Mouse (Mus musculus): ENCODE measurements around the gene Sh3glb2. TPM values are rescaled to one million over a fixed set of nuclear protein-coding genes. Genes with fewer than 3 reads are reported as not detected.

Gene Sh3glb2
- polyA plus RNA-seq, 1 experiment: 265 TPM

DNA sequence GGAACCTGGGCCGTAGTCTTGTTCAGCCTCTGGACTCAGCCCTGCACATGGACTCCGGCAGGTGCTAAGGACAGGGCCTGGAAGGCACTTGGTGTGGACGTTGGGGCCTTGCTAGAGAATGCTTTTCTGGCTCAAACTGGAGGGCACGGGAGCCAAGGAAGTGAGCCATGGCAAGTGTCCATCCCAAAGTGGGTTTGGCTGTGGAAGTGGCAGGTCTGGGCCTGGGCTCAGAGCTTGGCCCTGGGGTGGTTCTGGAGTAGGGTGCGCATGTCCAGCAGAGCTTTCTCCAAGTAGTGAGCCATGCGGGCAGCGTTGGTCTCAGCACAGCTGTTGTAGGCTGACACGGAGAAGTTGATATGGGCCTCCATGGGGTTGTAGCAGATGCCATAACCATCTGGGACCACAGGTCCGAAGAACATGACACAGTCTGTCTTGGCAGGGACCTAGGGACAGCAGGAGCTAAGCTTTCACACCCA lies 43.3 kb upstream of the Sh3glb2 start:
- no peak overlapping the region for H3K4me3 ChIP-seq (ENCODE audit: control insufficient read depth, insufficient read depth, low read length)
- H3K27me3 ChIP-seq (ENCODE audit: control insufficient read depth, insufficient read depth, low read length): no peaks in the 10 kb centered on the region
- no peak overlapping the region for H3K27ac ChIP-seq (ENCODE audit: control insufficient read depth, insufficient read depth, low read length)
- H3K36me3 ChIP-seq (ENCODE audit: control insufficient read depth, insufficient read depth, low read length): peaks cover 8% of the 10 kb centered on the region; the same call in 1 of the 2 replicates
- no peaks in the 10 kb centered on the region; the same call in 1 of the 2 replicates for H3K4me1 ChIP-seq (replicated peaks; ENCODE audit: control insufficient read depth, insufficient read depth, low read length)
- WGBS: 95% methylated on average over 9 of the region's 9 CpGs
- DNase-seq: no peak
- TF ChIP-seq POLR2A (IDR thresholded peaks at IDR 0.05; ENCODE audit: control insufficient read depth, extremely low read depth, insufficient read depth, low read length, poor library complexity) (no peak), CTCF (IDR thresholded peaks at IDR 0.05; ENCODE audit: borderline replicate concordance, control insufficient read depth, extremely low read depth, insufficient read depth, low read length, poor library complexity) (no peak)

DNA sequence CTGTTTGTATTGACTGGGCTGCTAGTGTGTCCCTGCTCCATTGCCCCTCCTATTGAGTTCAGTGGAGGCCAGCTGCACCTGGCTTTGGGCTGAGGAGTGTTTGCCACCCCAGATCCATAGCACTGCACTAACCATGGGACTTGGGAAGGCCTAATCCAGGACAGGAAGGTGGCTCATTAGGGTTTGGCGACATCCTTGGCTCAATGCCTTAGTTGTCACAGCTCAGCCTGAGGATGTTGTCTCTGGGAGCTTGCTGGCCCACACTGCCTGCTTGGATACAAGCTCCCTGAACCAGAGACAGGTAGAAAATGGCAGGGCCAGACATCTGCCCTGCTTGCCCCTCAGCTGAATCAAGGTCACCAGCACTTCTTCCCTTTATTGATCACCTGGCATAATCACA lies 42.4 kb upstream of the Sh3glb2 start:
- TF ChIP-seq CTCF (IDR thresholded peaks at IDR 0.05; ENCODE audit: borderline replicate concordance, control insufficient read depth, extremely low read depth, insufficient read depth, low read length, poor library complexity) (no peak), POLR2A (IDR thresholded peaks at IDR 0.05; ENCODE audit: control insufficient read depth, extremely low read depth, insufficient read depth, low read length, poor library complexity) (no peak)
- Histone ChIP-seq H3K27me3 (ENCODE audit: control insufficient read depth, insufficient read depth, low read length) (no peaks in the 10 kb centered on the region), H3K27ac (ENCODE audit: control insufficient read depth, insufficient read depth, low read length) (no peak overlapping the region), H3K36me3 (ENCODE audit: control insufficient read depth, insufficient read depth, low read length) (peaks cover 8% of the 10 kb centered on the region; the same call in 1 of the 2 replicates), H3K4me3 (ENCODE audit: control insufficient read depth, insufficient read depth, low read length) (no peak overlapping the region), H3K4me1 (replicated peaks; ENCODE audit: control insufficient read depth, insufficient read depth, low read length) (no peaks in the 10 kb centered on the region; the same call in 1 of the 2 replicates)
- 96% methylated on average over 1 of the region's 1 CpGs for WGBS
- no peak for DNase-seq

DNA sequence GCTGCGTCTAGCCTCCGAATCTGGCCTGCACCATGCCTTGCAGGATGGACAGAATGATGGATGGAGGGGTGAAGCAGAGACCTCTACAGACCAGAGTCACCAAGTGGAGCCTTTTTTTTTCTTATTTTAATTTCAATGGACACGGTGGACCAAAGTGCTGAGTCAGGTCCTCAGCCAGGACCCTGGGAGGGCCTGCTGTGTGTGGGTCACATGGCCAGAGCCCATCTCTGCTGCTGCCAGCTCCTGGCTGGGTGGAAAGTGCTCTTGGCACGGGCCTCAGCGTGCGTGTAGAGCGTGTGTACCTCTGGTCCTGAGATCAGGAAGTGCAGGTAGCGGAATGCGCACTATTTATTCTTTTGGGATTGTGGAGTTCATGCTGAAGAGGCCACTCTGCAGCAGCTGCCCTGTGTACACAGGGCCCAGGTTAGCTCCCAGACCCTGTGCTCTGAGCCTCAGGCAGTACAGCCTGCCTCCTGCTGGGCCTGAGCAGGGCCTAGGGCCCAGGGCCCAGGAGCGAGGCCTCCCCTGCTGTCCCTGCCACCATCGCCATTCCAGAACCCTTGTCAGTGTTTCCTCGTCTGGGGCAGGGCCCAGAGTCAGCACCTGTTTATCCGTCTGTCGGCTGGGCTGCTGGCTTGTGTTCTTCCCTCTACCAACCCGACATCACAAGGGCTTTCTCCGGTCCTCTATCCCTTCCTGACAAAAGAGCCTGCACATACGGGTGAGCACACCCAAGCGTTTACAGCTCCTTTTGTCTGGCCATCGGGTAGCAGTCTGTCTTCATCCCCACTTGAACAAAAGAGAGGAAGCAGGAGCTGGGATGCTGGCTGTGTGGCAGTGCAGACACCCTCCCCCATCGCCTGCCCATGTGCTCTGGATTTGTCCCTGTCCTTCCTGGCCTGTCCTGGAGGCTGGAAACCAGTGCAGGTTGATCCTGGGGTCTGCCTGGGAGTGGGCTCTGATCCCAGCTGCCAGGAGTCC lies 40.3 kb upstream of the Sh3glb2 start:
- H3K27ac ChIP-seq (ENCODE audit: control insufficient read depth, insufficient read depth, low read length): no peak overlapping the region
- 97% methylated on average over 20 of the region's 20 CpGs for whole genome bisulfite sequencing
- no peak for DNase-seq

DNA sequence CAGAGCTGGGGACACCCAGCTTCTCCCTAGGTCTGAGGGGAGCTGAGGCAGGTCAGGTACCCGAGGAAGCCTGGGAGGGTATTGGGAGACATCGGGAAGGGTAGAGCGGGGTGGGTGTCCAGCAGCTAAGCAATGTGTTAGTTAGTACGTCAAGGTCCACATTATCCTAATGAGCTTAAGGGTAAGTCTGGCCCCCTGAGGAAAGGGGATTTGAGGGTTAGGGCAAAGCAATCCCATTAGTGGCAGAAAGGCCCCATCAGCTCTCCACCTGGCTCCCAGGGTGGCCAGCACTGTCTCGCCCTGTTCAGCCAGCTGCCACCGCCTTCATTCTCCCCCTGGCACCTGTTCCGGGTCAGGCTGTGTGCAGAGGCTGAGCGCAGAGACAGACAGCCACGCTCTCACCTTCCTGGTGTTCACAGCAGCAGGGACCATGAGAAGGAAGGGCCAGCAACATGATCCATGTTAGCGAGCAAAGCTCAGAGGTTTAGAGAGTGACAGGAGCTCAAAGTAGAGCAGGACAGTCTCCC lies 38.9 kb upstream of the Sh3glb2 start:
- H3K36me3 ChIP-seq (ENCODE audit: control insufficient read depth, insufficient read depth, low read length): peaks cover 8% of the 10 kb centered on the region; the same call in 1 of the 2 replicates
- H3K4me3 ChIP-seq (ENCODE audit: control insufficient read depth, insufficient read depth, low read length): no peak overlapping the region
- 97% methylated on average over 10 of the region's 10 CpGs for WGBS
- no peak overlapping the region for H3K27ac ChIP-seq (ENCODE audit: control insufficient read depth, insufficient read depth, low read length)
- H3K27me3 ChIP-seq (ENCODE audit: control insufficient read depth, insufficient read depth, low read length): no peaks in the 10 kb centered on the region
- peaks cover 7% of the 10 kb centered on the region for H3K4me1 ChIP-seq (replicated peaks; ENCODE audit: control insufficient read depth, insufficient read depth, low read length)
- no peak for DNase-seq
- no peak for TF ChIP-seq CTCF (IDR thresholded peaks at IDR 0.05; ENCODE audit: borderline replicate concordance, control insufficient read depth, extremely low read depth, insufficient read depth, low read length, poor library complexity)
- no peak for TF ChIP-seq POLR2A (IDR thresholded peaks at IDR 0.05; ENCODE audit: control insufficient read depth, extremely low read depth, insufficient read depth, low read length, poor library complexity)

More for the DNA sequence above, 40.3 kb upstream of the Sh3glb2 start:
- TF ChIP-seq CTCF (IDR thresholded peaks at IDR 0.05; ENCODE audit: borderline replicate concordance, control insufficient read depth, extremely low read depth, insufficient read depth, low read length, poor library complexity): no peak
- TF ChIP-seq POLR2A (IDR thresholded peaks at IDR 0.05; ENCODE audit: control insufficient read depth, extremely low read depth, insufficient read depth, low read length, poor library complexity): no peak
- Histone ChIP-seq H3K4me3 (ENCODE audit: control insufficient read depth, insufficient read depth, low read length) (no peak overlapping the region), H3K4me1 (replicated peaks; ENCODE audit: control insufficient read depth, insufficient read depth, low read length) (no peaks in the 10 kb centered on the region), H3K27me3 (ENCODE audit: control insufficient read depth, insufficient read depth, low read length) (no peaks in the 10 kb centered on the region), H3K36me3 (ENCODE audit: control insufficient read depth, insufficient read depth, low read length) (peaks cover 8% of the 10 kb centered on the region; the same call in 1 of the 2 replicates)

DNA sequence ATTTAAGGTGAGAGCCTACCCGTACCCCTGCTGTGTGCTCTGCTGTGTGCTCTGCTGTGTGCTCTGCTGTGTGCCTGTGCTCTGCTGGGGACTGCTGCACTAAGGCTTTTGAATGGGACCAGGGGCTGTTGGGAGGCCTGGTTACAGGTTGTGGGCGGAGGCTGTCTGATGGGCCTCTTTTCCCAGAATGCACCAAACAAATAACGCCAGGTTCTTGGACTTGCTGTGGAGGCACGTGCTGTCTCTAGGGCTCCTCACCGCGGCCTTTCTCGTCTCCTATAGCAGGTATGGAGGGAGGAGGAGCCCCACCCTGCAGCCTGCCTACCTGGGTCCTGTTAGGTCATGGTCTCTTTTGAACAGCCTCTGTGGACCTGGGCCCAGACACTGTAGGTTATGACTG lies 37.1 kb upstream of the Sh3glb2 start:
- Histone ChIP-seq H3K27me3 (ENCODE audit: control insufficient read depth, insufficient read depth, low read length) (no peaks in the 10 kb centered on the region), H3K4me1 (replicated peaks; ENCODE audit: control insufficient read depth, insufficient read depth, low read length) (peaks cover 10% of the 10 kb centered on the region), H3K36me3 (ENCODE audit: control insufficient read depth, insufficient read depth, low read length) (peaks cover 8% of the 10 kb centered on the region; the same call in 1 of the 2 replicates), H3K27ac (ENCODE audit: control insufficient read depth, insufficient read depth, low read length) (no peak overlapping the region), H3K4me3 (ENCODE audit: control insufficient read depth, insufficient read depth, low read length) (no peak overlapping the region)
- 97% methylated on average over 7 of the region's 7 CpGs for WGBS
- DNase-seq: no peak
- TF ChIP-seq POLR2A (IDR thresholded peaks at IDR 0.05; ENCODE audit: control insufficient read depth, extremely low read depth, insufficient read depth, low read length, poor library complexity) (no peak), CTCF (IDR thresholded peaks at IDR 0.05; ENCODE audit: borderline replicate concordance, control insufficient read depth, extremely low read depth, insufficient read depth, low read length, poor library complexity) (no peak)

DNA sequence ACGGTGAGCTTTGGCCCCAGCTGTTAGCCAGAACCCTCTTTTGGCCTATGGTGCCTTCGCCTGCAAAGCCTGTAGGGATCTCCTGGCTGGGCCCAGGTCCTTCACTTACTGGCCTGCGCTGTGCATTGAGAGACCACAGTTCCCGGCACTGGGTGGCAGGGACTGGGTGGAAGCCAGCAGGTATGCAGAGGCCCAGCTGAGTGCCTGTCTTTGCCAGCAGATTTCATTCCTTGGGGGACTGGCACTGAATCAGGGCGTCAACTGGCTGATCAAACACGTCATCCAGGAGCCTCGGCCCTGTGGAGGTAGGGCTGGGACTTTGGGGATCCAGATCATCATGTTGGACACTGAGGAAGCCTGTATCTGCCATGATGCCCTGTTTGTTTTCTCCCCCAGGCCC lies 36.6 kb upstream of the Sh3glb2 start:
- Histone ChIP-seq H3K36me3 (ENCODE audit: control insufficient read depth, insufficient read depth, low read length) (peaks cover 8% of the 10 kb centered on the region; the same call in 1 of the 2 replicates), H3K27ac (ENCODE audit: control insufficient read depth, insufficient read depth, low read length) (no peak overlapping the region), H3K27me3 (ENCODE audit: control insufficient read depth, insufficient read depth, low read length) (no peaks in the 10 kb centered on the region), H3K4me1 (replicated peaks; ENCODE audit: control insufficient read depth, insufficient read depth, low read length) (peaks cover 10% of the 10 kb centered on the region), H3K4me3 (ENCODE audit: control insufficient read depth, insufficient read depth, low read length) (no peak overlapping the region)
- TF ChIP-seq CTCF (IDR thresholded peaks at IDR 0.05; ENCODE audit: borderline replicate concordance, control insufficient read depth, extremely low read depth, insufficient read depth, low read length, poor library complexity) (no peak), POLR2A (IDR thresholded peaks at IDR 0.05; ENCODE audit: control insufficient read depth, extremely low read depth, insufficient read depth, low read length, poor library complexity) (no peak)
- WGBS: 97% methylated on average over 7 of the region's 7 CpGs
- no peak for DNase-seq
